Mouse (Mus musculus) lung, adult 18-20 months (tissue): Measurements from ENCODE around the gene Isy1.
A peak's percentile ranks its signal among the peaks of the same experiment; 100 is the strongest.

ENCODE experiments used
- DNase-seq, 2 experiments: peaks; one replicate each; pipeline ENCODE4 v3.0.0; 2022; ENCODE audit warnings: mixed read lengths in 2 of 2

Gene Isy1

GRCm38 (mm10) chr6:87846813-87847212 is 8.2 kb upstream of the Isy1 start:
- peak; percentile 11 to 49 for DNase-seq

DNA sequence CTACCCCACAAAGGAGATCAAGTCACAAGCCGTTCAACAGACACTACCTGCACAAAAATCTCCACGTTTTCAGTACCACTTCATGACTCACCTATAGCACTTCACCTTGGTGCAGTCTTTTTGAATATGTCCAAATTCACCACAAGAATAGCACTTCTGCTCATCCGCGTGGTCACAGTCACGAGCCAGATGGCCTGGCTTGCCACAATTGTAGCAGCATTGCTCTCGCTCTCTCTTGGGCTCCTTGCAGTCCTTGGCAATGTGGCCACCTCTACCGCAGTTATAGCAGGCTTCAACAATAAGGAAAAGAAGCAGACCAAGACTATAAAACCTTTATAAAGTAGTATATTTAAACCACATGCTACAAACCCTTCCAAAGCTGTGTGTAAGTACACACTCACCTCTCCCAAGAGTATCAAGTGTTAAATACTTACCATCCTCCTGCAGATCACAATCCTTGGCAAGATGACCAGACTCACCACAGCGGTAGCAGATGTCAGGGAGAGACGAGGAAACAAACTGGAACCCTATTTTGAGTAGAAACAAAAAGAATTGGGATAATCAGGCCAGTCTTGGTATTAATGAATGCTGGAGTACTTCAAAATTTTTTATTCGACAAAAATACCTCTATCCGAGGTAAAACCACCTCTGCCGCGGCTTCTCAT is 6.6 kb upstream of the Isy1 start:
- no peak for DNase-seq

- DNase-seq: no peak
These were observed 3.7 kb upstream of the Isy1 start for GRCm38 (mm10) chr6:87842254-87842653.

DNA sequence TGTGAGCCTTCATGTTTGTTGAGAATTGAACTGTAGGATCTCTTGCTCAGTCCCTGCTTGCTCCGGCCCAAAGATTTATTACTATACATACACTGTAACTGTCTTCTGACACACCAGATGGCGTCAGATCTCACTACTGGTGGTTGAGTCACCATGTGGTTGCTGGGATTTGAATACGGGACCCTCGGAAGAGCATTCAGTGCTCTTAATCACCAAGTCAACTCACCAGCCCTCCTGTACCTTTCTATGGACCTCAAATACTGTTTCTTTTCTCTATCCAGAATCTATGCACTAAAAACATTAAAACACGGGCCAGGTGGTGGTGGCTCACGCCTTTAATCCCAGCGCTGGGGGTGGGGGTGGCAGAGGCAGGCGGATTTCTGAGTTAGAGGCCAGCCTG is 3.0 kb upstream of the Isy1 start:
- DNase-seq: no peak

GRCm38 (mm10) chr6:87839797-87840341 is 1.3 kb upstream of the Isy1 start:
- DNase-seq: no peak

DNA sequence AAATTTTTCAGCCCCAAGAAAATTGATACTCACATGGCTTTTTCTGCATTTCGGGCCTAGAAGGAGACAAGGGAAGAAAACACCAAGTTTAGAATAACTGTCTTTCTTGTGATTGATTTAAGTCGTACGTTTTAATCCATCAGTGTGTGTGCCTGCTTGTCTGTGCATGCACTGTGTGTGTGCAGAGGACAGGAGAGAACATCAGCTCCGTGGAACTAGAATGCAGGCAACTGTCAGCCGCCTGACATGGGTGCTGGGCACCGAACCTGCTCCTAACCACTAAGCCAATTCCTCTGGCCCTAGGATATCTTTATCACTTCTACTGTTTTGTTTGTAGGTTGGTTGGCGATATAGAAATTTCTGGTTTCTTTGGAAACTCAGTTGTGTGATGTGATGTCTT is 2.9 kb downstream of the Isy1 start, which contains the start of gene Gm45140:
Gm45140 (minus strand) TSS at position 101 of the 400 bp plus-strand sequence.
- no peak for DNase-seq

DNA sequence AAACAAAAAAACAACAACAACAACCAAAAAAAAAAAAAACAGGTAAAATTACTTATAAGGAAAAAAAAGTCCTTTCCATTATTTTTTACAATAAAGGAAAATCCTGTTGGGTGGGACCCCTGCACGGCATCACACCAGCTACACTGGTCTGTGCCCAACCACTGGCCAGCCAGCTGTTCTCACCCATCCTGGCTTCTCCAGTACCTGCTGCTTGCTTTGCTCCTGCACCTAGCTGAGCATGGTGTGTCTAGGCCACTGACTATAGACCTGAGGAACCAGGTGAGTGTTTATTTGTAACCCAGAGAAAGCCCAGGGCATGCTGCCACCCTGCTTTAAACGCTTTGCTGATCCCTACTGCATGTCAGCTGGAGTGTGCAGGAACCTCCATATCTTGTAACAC is 18.2 kb downstream of the Isy1 start:
- DNase-seq: no peak

DNA sequence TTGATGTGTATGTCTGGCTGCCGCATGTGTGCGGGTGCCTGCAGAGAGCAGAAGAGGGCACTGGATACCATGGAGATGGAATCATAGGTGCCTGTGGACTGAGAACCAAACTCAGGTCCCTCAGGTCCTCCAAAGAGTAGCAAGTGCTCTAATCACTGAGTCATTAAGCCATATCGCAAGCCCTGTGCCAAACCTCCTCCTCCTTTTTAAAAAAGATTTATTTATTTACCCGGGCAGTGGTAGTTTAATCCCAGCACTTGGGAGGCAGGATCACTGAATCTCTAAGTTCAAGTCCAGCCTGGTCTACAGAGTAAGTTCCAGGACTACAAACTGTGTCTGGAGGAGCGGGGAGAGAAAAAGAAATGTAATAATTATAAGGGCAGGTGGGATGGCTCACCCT is 24.1 kb downstream of the Isy1 start:
- DNase-seq: no peak

- no peak for DNase-seq
These were observed 25.9 kb downstream of the Isy1 start for GRCm38 (mm10) chr6:87812656-87813055.

- DNase-seq: peak; percentile 95 to 96
These were observed 26.8 kb downstream of the Isy1 start, which contains the start of gene Rab43 for GRCm38 (mm10) chr6:87811675-87812338. Rab43 (minus strand) TSS chr6:87812164.

DNA sequence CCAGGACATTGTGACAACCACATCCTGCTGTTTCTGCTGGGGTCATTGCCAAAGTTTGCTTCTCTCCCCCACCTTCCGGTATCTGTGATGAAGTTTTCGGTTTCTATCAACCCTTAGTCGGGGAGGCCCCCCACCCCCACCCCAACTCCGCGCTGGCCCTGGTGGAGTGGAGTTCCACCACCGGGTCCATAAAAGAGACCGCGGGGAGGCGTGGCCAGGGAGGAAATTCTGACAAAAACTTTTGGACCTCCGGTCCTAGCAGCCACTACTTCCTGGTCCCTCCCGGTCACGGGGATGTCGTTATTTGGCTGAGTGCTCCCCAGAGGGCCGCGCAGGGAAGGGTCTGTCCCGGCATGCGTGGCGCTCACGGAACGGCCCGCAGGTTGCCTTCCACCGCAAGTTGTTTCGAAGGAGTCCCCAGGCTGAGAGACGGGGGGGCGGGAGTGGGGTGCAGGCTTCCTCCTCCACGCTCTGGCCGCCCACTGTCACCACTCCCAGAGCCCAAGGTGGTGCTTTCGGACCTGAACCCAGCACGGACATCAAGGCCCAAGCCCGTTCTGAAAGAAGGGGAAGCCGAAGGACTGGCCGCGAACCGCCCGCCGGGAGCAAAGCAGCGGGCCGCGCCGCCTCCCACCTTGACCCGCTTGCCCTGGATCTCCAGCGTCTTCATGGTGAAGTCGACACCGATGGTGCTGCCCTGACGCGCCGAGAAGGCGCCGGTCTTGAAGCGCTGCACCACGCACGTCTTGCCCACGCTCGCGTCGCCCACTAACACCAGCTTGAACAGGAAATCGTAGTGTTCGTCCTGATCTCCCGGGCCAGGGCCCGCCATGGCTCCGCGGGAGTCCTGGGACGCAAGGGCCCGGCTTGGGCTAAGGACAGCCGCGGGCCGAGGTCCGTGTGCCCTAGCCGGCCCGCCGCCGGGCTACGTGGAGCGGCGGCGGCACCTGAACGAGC is 27.6 kb downstream of the Isy1 start:
- DNase-seq: peak; percentile 82 to 86

- no peak for DNase-seq
These were observed 28.3 kb downstream of the Isy1 start for GRCm38 (mm10) chr6:87810311-87810710.

GRCm38 (mm10) chr6:87809651-87810161 is 28.9 kb downstream of the Isy1 start:
- peak in 1 of 2 experiments; percentile 14 for DNase-seq

GRCm38 (mm10) chr6:87809144-87809543 is 29.5 kb downstream of the Isy1 start:
- DNase-seq: no peak

GRCm38 (mm10) chr6:87808521-87808920 is 30.1 kb downstream of the Isy1 start:
- DNase-seq: no peak

- DNase-seq: no peak
These were observed 30.7 kb downstream of the Isy1 start for GRCm38 (mm10) chr6:87807735-87808440.

- DNase-seq: no peak
These were observed 31.7 kb downstream of the Isy1 start for GRCm38 (mm10) chr6:87806857-87807256.

GRCm38 (mm10) chr6:87806028-87806427 is 32.6 kb downstream of the Isy1 start:
- peak in 1 of 2 experiments; percentile 15 for DNase-seq

- DNase-seq: no peak
These were observed 33.1 kb downstream of the Isy1 start for GRCm38 (mm10) chr6:87805448-87805847.

DNA sequence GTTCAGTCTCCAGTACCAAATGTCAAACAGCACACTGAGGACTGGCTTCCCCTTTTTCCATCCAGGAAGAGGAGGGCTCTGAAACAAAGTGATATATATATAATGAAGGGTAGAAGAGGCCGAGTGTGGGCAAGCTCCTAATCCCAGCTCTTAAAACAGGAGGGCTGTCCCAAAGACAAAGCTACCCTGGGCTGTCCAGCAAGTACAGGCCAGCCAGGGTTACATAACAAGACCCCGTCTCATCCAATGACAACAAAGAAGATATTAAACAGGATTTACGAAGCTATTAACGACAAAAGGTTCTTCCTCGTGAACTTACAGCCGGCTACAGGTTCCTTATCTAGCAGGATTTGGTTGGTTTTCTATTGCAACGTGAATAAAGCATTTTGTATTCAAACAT is 33.7 kb downstream of the Isy1 start:
- no peak for DNase-seq

GRCm38 (mm10) chr6:87804036-87804435 is 34.6 kb downstream of the Isy1 start:
- DNase-seq: no peak

- no peak for DNase-seq
These were observed 36.1 kb downstream of the Isy1 start for GRCm38 (mm10) chr6:87802462-87802861.
